In genomic region chr17:71652495-71652894, GRCm38 (mm10) we compare ENCODE assay signal across 24 mouse cellular contexts. TPM values are rescaled to one million over a fixed set of nuclear protein-coding genes. Genes with fewer than 3 reads are reported as not detected.
"Had no signal": no experiment of that assay in that cellular context is flagged by ENCODE, and none has a peak within 500 bp of the region (broad histone marks: within the 10 kb centered on the region; RNA-seq: fewer than 3 reads in every experiment).

No protein-coding gene starts in this region.

- H3K27ac ChIP-seq: lung, embryonic 15.5 days; macrophage; midbrain, embryonic 13.5 days; neural tube, embryonic 13.5 days; neural tube, embryonic 15.5 days had no signal

- H3K4me1 ChIP-seq: lung, embryonic 15.5 days; midbrain, embryonic 13.5 days; neural tube, embryonic 13.5 days; neural tube, embryonic 15.5 days had no signal

- H3K4me2 ChIP-seq: lung, embryonic 15.5 days; midbrain, embryonic 11.5 days; midbrain, embryonic 13.5 days; neural tube, embryonic 13.5 days; neural tube, embryonic 15.5 days had no signal

- DNase-seq: liver, postnatal 0 days; lung, adult 2 months; lung, postnatal 14 days; lung, postnatal 36 days; retina, postnatal 1 day; right cerebral cortex, adult 18-20 months; right cerebral cortex, postnatal 25 days; right cerebral cortex, postnatal 4 days; spleen, adult 18-20 months; thymus, adult 18-20 months; thymus, postnatal 14 days; thymus, postnatal 36 days had no signal

- H3K4me3 ChIP-seq: lung, embryonic 15.5 days; megakaryocyte, embryonic 14.5 days; midbrain, embryonic 13.5 days; myocyte; neural tube, embryonic 13.5 days; neural tube, embryonic 15.5 days had no signal

- H3K9ac ChIP-seq: liver, postnatal 0 days; lung, embryonic 15.5 days; midbrain, embryonic 13.5 days; neural tube, embryonic 13.5 days; neural tube, embryonic 15.5 days had no signal

- ATAC-seq: liver, postnatal 0 days; lung, postnatal 0 days; midbrain, embryonic 13.5 days; midbrain, embryonic 16.5 days had no signal

- H3K9me3 ChIP-seq: lung, embryonic 15.5 days; megakaryocyte, embryonic 14.5 days; midbrain, embryonic 13.5 days; neural tube, embryonic 13.5 days; neural tube, embryonic 15.5 days had no signal

- H3K27me3 ChIP-seq: lung, embryonic 15.5 days; megakaryocyte, embryonic 14.5 days; midbrain, embryonic 13.5 days; neural tube, embryonic 13.5 days; neural tube, embryonic 15.5 days had no signal

RNA-seq across cellular contexts. Expression of gene Togaram2, which starts 20.6 kb away (rescaled TPM):
- total RNA-seq: megakaryocyte progenitor cell, adult 5-6 weeks had no signal
- polyA plus RNA-seq: liver, postnatal 0 days; macrophage; midbrain, embryonic 11.5 days; neural tube, embryonic 11.5 days had no signal
